Mouse (Mus musculus) right cerebral cortex, postnatal 36 days (tissue): ENCODE data around the gene Cnih2.

Experiments used
- DNase-seq, 2 experiments: peaks; one replicate each; pipeline ENCODE4 v3.0.0; 2022; ENCODE audit warnings: low spot score in 2 of 2, mixed read lengths in 1 of 2

The Cnih2 gene

GRCm38 (mm10) chr19:5048138-5049056 lies 49.9 kb downstream of the Cnih2 start:
- peak; percentile 74 to 81 for DNase-seq

- no peak for DNase-seq
These were observed 52.8 kb downstream of the Cnih2 start for GRCm38 (mm10) chr19:5045531-5045930.
